ENCODE assay signal across 14 mouse cellular contexts in the genomic region with DNA sequence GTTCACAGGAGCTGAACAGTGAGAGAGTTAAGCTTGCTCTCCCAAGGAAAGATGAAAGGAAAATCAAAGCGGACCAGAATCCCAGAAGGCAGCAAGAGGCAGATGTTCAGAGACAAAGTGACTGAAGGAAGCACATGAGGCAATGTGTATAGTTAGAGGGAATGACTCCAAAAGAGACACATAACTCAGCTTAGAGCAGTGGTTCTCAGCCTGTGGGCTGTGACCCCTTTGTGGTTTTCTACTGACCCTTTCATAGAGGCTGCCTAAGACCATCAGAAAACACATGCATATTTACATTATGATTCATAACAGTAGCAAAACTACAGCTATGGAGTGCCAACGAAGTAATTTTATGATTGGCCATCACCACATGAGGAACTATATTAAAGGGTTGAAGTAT.
"Had no signal": no experiment of that assay in that cellular context is flagged by ENCODE, and none has a peak within 500 bp of the region (broad histone marks: within the 10 kb centered on the region; RNA-seq: fewer than 3 reads in every experiment).

No protein-coding gene starts in this region.

- DNase-seq: kidney, adult 8-10 months; liver; liver, embryonic 13.5 days; liver, postnatal 0 days; right cerebral cortex, postnatal 14 days; thymus, adult 18-20 months; thymus, postnatal 14 days had no signal

- H3K4me3 ChIP-seq: layer of hippocampus, adult 2 months; limb, embryonic 12.5 days; liver, embryonic 13.5 days; megakaryocyte, embryonic 14.5 days; midbrain, embryonic 12.5 days had no signal

- H3K4me2 ChIP-seq: limb, embryonic 12.5 days; liver, embryonic 13.5 days; midbrain, embryonic 12.5 days had no signal

- H3K9me3 ChIP-seq: limb, embryonic 12.5 days; liver, embryonic 13.5 days; megakaryocyte, embryonic 14.5 days; midbrain, embryonic 12.5 days had no signal

- H3K9ac ChIP-seq: limb, embryonic 12.5 days; liver, embryonic 13.5 days; liver, postnatal 0 days; midbrain, embryonic 12.5 days had no signal

- H3K27ac ChIP-seq: layer of hippocampus, adult 2 months; limb, embryonic 12.5 days; liver, embryonic 13.5 days; macrophage; midbrain, embryonic 12.5 days had no signal

- H3K27me3 ChIP-seq: limb, embryonic 12.5 days; liver, embryonic 13.5 days; midbrain, embryonic 12.5 days had no signal

- ATAC-seq: intestine, postnatal 0 days; liver, postnatal 0 days; midbrain, embryonic 16.5 days had no signal

- H3K36me3 ChIP-seq: limb, embryonic 12.5 days; liver, embryonic 13.5 days; midbrain, embryonic 12.5 days had no signal

- H3K4me1 ChIP-seq: liver, embryonic 13.5 days; megakaryocyte, embryonic 14.5 days had no signal
